Mouse (Mus musculus) frontal cortex, postnatal 25 days (tissue): ENCODE results near the gene Tmprss5.

Experiments used
- DNase-seq, 2 experiments: peaks; one replicate each; pipeline ENCODE4 v3.0.0; 2022; ENCODE audit warnings: low spot score in 2 of 2

Tmprss5 gene

GRCm38 (mm10) chr9:49081107-49081506 lies at the start of gene Tmprss5:
Gene Tmprss5, plus strand, starts transcription at chr9:49081260.
- no peak for DNase-seq

DNA sequence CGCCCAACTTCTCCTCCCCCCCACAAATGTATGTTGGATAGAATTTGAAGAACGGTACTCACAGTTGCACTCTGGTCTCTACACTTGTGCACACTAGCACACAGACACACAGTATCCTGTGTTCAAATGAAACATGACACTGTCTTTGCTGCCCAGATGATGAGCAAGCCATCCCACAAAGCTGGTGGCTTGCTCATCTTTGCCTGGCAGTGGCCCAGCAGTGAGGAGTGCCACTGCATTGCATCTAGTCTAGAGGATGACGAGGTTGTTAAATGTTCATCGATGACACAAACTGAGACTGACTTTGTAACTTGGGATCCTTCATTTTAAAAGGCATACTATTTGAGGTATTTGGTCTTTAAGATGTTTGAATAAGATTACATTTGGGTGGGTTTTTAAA lies 46.3 kb upstream of the Tmprss5 start:
- DNase-seq = peak in 1 of 2 experiments; percentile 9

GRCm38 (mm10) chr9:49050901-49051300 lies 30.2 kb upstream of the Tmprss5 start:
- no peak for DNase-seq

DNA sequence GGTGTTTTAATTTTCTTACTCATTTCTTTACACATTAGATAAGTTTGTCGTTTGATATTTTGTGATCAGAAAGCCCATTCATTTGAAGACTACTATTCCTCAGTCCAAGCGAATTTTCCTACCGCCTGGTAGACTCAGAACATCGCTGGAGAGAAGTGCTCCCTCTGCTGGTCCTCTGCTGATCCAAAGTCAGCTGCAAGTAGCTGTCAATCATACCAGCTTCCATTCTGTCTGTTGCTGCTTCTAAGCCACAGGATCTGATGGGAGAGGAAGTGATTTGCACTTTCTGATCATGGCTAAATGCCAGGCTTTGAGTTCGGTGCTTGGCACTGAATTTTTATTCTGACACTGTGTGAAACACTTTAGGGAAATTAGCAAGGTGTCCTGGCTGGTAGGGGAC lies 29.7 kb upstream of the Tmprss5 start:
- DNase-seq = peak; percentile 21 to 25

DNA sequence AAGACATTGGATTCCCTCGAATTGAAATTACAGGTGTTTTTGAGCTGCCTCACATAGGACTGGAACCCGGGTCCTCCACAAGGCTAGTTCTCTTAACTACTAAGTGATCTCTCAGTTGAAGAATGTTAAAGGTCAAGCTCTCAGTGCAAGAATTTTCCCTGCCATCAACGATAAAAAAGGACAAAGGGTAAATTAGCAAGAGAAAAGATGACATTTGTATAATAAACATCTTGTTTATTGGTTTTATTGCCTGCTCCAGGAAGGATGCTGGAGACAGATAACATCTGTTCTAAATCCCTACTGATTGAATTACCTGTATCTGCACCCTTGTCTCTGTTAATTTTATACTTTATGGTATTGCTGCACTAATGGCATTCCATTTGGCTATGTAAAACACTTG lies 27.0 kb upstream of the Tmprss5 start:
- no peak for DNase-seq

DNA sequence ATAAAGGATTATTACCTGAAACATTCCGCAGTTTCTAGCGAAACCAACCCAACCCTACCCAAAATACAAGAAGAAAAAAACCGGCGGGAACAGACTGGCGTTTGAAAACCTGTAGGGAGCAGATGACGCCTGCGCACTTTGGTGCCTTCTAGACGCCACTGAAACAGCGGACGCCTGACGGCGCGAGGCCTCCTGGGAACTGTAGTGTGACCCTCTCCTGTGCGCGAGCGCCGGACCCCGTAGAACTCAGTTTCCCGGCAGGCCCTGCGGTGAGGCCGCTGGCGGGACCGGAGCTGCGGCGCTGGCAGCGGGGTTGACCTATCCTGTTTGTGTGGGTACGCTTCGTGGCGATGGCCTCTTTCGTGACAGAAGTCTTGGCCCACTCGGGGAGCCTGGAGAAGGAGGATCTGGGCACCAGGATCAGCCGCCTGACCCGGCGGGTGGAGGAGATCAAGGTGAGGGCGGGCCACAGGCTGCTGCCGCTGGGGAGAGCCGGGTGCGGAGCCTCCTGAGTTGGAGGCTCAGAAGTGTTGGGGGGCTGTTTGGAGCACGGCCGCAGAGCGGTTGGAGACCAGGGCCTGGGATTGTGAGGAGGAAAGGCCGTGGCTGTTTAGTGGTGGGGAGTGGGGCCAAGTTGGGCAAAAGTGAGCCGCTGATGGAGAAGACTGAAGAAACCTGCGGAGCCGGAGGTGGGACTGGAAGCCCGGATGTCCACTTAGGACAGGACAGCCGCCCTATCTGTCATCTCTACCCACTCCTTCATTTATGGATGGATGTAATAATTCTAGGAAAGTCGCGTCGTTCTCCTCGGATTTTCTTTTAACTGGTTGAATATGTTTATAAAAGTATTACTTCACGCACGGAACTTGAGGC lies 25.5 kb upstream of the Tmprss5 start, which contains the start of gene Zw10:
Gene Zw10 (plus strand): TSS at position 281 of the 873 bp plus-strand sequence.
- peak; percentile 85 to 89 for DNase-seq

GRCm38 (mm10) chr9:49076847-49077246 lies 4.2 kb upstream of the Tmprss5 start:
- DNase-seq = no peak

DNA sequence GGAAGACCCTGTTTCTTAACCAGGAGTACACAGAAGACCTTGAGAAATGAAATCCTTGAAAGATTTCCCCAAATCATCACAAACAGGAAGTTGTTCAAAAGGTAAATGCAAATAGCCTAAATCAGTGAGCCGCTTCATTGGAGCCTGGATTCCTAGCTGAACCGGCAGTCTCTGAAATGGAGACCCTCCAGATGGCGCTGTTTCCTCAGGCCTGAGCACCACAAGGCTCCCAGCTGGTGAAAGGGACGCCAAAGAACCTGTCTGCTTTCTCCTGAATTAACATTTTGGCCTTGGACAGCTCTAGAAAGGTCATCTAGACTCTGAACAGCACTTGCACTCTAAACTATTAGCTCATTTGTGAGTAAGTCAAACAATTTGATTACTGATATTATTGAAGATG lies 501 bp downstream of the Tmprss5 start:
- DNase-seq = peak; percentile 62 to 71

GRCm38 (mm10) chr9:49087317-49087716 lies 6.3 kb downstream of the Tmprss5 start:
- DNase-seq = no peak

DNA sequence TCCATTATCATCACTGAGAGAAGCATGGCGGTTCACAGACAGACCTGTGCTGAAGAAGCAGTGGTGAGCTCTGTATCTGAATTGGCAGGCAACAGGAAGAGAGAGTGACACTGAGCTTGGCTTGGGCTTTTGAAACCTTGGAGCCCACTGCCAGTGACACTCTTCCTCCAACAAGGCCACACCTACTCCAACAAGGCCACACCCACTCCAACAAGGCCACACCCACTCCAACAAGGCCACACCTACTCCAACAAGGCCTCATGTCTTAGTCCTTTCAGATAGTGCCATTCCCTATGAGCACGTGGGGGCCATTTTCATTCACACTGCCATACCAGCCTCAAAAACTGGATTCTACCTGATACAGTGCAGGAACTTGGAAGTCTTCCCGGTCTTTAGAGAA lies 17.8 kb downstream of the Tmprss5 start:
- DNase-seq = no peak

DNA sequence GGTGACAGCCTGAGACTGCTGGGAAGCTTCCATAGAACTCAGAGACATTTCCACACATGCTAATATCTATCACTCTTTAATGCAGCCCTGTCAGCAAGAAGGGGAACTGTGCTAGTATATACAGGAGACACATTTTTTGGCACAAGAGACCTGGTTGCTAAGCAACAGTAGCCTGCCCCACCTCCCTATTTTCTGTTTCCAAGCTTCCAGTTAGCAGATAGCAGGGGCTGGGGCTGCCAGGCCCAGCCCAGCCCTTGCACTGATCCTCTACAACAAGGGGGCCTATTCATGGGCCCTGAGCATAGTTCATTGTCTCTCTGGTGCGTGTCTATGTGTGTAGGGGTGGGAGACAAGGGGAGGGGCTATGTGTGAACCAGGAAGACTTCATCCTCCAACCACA lies 21.3 kb downstream of the Tmprss5 start:
- no peak for DNase-seq

DNA sequence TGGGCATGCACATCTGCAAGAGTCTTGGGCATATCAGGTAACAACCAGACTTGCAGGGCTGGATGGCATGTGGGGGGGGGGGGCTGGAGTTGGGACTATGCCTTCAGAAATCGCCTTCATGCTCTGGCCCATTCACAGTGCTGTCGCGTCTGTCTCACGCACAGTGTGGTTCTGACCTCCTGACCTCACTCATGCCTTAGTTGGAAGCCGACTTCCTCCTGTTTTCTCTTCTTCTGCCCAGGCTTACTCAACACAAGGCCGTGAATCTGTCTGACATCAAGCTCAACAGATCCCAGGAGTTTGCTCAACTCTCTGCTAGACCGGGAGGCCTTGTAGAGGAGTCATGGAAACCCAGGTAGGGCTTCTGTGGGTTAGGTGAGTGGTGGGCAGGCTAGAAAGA lies 28.0 kb downstream of the Tmprss5 start:
- no peak for DNase-seq

DNA sequence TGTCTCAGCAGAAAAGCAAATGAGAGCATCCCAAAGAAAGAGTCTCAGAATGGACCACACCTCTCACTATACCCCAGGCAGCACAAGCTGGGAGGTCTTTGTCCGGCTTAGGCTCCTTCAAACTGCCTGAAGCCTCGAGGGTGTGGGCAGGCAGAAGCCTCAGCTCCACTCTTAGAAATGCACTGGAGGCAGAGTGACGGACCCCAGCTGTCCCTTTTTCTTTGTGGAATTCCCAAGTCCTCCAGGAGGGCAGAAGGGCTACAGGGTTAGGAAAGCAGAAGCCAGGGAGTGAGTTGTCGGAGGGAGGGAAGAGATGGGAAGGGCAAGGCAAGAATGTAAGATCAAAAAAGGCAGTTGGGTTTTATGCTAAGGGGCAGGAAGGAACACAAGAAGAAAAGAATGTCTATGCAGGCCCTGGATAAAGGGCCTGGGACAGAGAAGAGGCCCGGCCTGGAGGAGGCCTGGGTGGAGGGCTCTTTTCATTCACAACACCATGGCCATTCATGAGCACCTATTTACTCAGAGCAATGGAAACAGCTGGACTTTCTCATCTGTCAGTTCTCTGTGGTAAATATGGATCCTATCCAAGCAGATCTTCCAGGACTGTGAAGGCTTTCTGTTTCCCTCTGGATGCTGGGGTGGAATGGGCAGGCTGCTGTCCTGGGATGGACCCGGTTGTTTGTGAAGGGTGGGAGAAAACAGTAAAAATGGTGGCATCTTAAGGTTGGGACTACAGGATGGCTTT lies 29.6 kb downstream of the Tmprss5 start:
- DNase-seq = no peak

DNA sequence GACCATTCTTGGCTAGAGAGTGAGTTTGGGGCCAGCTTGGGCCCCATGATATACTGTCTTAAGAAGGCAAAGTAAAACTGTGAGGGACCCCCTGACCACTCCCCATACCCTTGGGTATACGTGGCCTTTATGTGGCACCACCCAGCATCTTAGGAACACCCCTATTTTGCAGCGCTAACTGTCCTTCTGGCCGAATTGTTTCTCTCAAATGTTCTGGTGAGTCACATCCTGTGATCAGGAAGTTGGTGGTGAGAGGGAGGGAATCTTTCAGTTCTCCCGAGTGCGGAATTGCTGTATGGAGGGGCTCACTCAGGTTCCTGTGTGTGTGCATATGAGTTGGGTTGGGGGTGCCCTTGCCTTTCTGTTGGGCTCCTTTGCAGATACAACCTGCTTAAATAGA lies 30.2 kb downstream of the Tmprss5 start:
- DNase-seq = no peak

DNA sequence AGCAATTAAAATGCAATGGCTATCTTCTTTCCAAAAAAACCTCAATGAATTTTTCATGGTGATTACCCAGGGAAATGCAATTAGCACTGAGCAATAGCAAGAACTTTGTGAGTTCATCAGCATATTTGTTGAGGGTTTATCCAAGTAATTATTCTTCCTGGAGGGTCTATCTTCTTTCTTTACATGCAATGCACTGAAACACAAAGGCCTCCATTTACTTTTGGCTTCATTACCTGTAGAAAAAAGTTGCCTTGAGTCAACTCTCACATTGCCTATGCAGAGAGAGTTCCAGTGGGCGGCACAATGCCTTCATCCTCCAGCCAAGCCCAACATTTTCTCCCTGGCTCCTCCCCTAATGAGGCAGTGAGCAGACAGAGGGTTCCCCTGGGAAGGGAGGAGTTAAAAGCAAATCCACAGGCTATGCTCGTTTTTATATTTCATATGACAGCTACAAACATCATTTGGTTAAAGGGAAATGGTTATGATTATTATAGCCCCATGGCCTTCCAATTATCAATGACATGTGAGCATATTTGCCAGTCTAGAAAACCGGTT lies 37.3 kb downstream of the Tmprss5 start:
- DNase-seq = no peak

- no peak for DNase-seq
Measured at GRCm38 (mm10) chr9:49119759-49120158, 38.7 kb downstream of the Tmprss5 start.

DNA sequence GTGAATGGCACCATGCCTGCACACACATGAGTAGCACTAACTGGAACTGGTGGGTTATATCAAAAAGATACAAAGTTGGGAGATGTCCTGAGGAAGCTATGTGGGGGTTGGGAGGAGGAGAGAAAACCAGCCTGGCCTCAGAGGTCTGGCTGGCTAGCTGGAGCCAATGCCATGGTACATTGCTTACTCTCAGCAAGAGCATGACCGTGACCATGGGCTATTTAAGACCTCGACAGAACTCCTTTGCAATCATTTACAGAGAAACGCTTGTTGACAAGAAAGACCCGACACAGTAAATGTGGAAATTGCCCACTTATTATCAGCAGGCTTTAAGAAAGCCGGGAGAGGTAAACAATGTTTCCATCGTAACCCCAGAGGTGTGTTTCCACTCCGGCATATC lies 44.6 kb downstream of the Tmprss5 start:
- no peak for DNase-seq

- no peak for DNase-seq
Measured at GRCm38 (mm10) chr9:49130514-49131010, 49.5 kb downstream of the Tmprss5 start.

DNA sequence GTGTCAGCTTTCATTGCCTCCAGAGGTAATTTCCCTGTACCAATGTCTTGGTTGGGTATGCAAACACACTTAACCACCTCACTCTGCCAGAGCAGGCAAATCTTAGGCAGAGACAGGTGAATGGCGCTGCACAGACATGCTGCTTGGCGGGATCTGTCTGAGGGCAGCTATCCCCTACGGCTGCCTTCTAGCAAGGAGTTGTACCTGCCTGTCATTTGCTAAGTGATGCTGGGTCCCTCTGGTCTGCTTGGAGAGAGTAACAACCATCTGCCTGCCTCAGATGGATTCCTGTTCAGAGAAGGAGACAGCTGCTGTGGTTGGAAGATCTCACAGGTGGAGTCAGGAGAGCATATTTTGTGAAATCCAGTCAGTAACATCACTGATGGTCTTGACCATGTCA lies 62.8 kb downstream of the Tmprss5 start:
- no peak for DNase-seq

DNA sequence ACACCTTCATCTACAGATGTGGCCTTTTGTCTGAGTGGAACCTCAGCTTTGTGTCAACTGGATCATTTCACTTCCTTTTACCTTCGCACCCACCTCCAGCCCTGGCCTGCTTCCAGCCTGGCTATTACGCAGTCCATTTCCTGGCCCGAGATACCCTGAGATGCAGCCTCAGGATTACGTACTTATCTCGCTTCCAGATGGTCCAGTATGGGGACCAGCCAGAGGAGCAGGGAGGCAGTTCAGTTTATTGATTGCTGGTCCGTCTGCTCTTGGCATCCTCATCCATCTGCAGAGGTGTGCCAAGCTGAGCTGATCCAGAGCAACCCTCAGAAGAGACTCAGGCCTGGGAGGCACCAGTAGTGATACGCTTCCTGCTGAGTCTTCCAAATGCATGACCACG lies 64.7 kb downstream of the Tmprss5 start:
- no peak for DNase-seq

- DNase-seq = no peak
Measured at GRCm38 (mm10) chr9:49147031-49147430, 66.0 kb downstream of the Tmprss5 start.
